Mouse (Mus musculus): Measurements from ENCODE around the gene Tut7. TPM values are rescaled to one million over a fixed set of nuclear protein-coding genes. Genes with fewer than 3 reads are reported as not detected.

Gene Tut7
- polyA plus RNA-seq (2012; rRNA removed), result 27.1 and 30.6 TPM in 2 replicates

DNA sequence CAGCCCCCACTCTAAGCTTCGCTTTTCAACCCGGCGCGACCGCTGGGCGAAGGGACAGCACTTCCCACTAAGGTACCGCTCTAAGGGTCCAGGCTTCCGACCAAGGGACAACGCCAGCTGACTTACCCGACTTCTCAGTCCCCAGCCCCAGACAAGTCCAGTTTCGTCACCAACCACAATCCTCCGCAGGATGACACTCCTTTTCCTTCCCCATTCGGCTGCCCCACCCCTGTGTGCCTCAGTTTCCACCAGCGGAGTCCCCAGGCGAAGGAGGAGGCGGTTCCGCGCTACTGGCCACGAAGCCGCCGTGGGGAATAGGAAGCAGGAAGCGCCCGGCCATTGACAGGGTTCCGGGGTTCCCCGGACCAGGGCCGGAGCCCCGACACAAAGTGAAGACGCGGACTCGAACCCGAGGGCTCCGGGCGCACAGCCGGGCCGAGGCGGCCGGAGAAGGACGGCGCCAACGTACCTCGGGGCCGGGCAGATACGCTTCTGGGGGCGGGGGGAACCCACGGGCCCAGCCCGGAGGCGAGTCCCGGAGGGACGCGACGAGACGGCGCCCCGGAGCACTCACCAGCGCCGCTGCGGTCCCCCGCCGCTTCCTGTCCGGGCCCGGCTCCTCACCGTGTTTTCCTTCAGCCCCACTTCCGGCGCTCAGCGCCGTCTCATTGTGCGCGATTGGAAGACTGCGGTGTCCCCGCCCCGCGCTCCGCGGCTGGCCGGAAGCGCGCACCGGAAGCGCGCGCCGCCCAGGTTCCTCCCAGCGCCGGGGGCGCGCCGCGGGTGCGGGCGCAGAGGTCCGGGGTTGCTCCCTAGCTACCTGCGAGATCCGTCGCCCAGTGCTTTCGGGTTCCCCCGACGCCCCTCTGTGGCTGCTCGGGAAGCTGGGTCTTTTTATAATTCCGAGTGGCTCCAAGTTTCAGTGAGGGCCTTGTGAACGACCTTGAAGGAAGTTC, at the start of gene Tut7:
Tut7 (minus strand) TSS at position 641 of the 956 bp plus-strand sequence.

DNA sequence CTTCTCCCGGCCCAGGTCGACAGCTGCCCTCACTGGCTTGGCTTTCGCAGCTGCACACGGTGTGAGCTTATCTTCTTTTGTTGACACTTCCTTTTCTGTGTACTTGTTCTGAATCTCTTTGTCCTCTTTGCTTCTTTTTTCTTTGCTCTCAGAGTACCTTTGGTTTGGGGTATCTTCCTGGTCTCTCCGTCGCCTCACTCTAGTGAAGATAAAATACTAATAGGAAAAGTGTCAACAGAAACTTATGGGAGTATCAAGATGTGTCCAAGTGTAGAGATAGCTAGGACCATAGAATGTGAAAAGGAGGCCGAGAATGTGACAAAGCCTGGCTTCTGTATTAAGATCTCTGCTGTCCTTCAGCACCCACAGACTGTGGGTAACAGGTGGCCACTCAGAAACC, 40.8 kb downstream of the Tut7 start, which contains the start of gene Gm49354:
Gm49354 (minus strand) TSS at position 101 of the 400 bp plus-strand sequence.

DNA sequence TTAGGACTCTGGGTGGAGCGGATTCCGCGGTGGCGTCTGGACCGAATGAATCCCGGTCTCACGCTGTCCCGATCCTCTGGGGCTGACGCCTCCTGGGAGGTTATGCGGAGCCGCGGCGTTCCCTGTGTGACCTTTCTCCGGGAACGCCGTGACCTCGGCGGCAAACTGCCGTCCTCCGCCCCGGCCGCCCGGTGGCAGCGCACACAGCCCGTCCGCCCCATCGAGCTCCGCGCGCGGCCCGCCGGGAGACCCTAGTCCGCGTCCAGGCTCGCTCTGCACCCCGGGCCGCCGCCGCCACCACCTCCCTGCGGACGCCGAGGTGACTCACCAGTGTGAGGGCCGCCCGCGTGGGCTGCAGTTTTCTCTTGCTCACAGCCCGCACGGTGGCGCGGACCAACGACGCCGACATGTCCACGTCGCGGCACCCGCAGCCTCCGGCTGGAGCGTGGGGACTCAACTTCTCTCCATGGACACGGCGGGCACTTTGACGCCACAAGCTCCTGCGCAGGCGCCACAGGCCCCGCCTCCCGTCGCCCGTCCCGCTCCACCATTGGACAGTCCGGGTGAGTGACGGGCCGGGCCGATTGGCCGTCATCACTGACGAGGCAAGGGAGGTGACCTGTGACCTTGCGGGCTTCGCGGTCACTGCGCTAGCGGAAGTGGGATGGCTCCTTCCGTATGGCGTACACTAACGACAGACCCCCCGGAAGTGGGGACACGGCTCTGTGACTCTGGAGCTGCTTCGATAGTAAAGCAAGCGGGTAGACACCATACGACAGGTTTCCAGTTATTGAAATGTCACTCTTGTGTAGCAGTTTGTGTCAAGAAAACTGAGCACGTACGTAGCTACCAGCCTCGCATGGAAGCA, 53.4 kb downstream of the Tut7 start, which contains the start of gene Isca1:
Isca1 (minus strand) TSS at position 515 of the 868 bp plus-strand sequence.

DNA sequence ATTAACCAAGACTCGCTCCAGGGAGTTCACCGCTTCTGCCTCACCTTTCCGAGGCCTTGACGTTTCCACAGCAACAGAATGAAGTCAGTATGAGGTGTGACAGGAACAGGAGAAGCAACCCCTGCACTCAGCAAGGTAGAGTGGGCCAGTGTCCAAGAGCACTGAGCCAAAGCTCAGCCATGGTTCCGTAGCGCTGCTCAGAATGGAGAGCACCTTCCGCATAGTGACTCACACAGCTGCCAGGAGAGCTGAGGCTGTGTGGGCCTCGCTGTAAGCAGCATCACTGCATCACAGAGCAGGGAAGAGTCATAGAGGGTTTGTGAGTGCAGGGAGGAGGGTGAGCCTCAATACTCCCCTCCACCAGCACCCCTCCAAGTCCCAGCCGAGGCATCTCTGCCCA, 76.2 kb downstream of the Tut7 start, which contains the start of gene 1700014D04Rik:
1700014D04Rik (minus strand) TSS at position 42 of the 400 bp plus-strand sequence.

DNA sequence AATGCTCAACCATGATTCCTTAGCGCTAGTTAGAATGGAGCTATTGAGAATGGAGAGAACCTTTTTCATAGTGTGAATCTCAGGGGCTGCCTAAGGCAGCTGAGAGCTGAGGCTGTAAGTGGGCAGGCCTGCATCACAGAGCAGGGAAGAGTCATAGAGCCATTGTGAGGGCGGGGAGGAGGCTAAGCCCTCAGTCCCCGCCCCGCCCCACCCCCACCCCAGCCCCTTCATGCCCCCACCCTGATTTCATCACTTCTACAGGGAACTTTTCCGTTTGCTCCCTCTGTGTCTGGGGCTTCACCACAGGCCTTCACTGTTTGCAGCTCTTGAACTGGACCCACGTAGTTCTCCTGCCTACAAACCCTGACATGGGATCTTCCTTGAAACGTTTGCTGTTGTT, 91.3 kb downstream of the Tut7 start, which contains the start of gene Spata31d1d:
Spata31d1d (minus strand) TSS at position 101 of the 400 bp plus-strand sequence.

Other genes with a start within 250 kb of the Tut7 start
- 4.3 and 4.5 TPM in 2 replicates for gene Agtpbp1, start 237.9 kb downstream of the Tut7 start, polyA plus RNA-seq (2012; rRNA removed)
- 14.6 and 15.5 TPM in 2 replicates for gene Naa35, start 237.9 kb downstream of the Tut7 start, polyA plus RNA-seq (2012; rRNA removed)
- gene Golm1, start 147.3 kb downstream of the Tut7 start, polyA plus RNA-seq (2012; rRNA removed), result 13.5 and 13.7 TPM in 2 replicates
- not detected in 2 replicates for gene 4921517D22Rik, start 129.0 kb downstream of the Tut7 start, polyA plus RNA-seq (2012; rRNA removed)
- 0.01 and 0.03 TPM in 2 replicates for gene Spata31d1a, start 112.8 kb downstream of the Tut7 start, polyA plus RNA-seq (2012; rRNA removed)
- gene Spata31d1b, start 110.9 kb downstream of the Tut7 start, polyA plus RNA-seq (2012; rRNA removed), result not detected in 2 replicates
- not detected in 2 replicates for gene Spata31d1d, start 91.4 kb downstream of the Tut7 start, polyA plus RNA-seq (2012; rRNA removed)
- 0.02 TPM in 2 replicates for gene 1700014D04Rik, start 76.4 kb downstream of the Tut7 start, polyA plus RNA-seq (2012; rRNA removed)
- 112 and 113 TPM in 2 replicates for gene Isca1, start 53.3 kb downstream of the Tut7 start, polyA plus RNA-seq (2012; rRNA removed)
- not detected in 2 replicates for gene Gm49354, start 40.9 kb downstream of the Tut7 start, polyA plus RNA-seq (2012; rRNA removed)

Data from liver, embryonic 18 days (tissue).